Mouse (Mus musculus) left cerebral cortex, postnatal 10 days (tissue): ENCODE data around the gene Gm5485. TPM values are rescaled to one million over a fixed set of nuclear protein-coding genes. Genes with fewer than 3 reads are reported as not detected.

Experiments
- DNase-seq, 2 experiments: peaks; one replicate each; pipeline ENCODE4 v3.0.0; 2021 to 2022; ENCODE audit warnings: low spot score in 2 of 2, mixed read lengths in 1 of 2; ENCODE audit errors: extremely low spot score in 1 of 2
- intact Hi-C: fragments of 180-260 bp; cut with DNase I; formaldehyde crosslinking; loops from one replicate; pipeline ENCODE4 v1.15.1; 2025
- total RNA-seq, 2 experiments: library from RNA; stranded (reverse); gene quantifications; 2 replicates each; pipeline ENCODE4 v1.2.3; 2021

The Gm5485 gene
- total RNA-seq, 2 experiments from 2014 or later = not detected

- DNase-seq = no peak
- intact Hi-C loops = no loop called here
Observed at GRCm38 (mm10) chr16:48383582-48384257, 28.5 kb downstream of the Gm5485 start.

- intact Hi-C loops = no loop called here
- DNase-seq = no peak
Observed at GRCm38 (mm10) chr16:48373711-48374485, 38.3 kb downstream of the Gm5485 start.

- intact Hi-C loops = no loop called here
- no peak for DNase-seq
Observed at GRCm38 (mm10) chr16:48372461-48372860, 39.8 kb downstream of the Gm5485 start.

- intact Hi-C loops = no loop called here
- DNase-seq = no peak
Observed at GRCm38 (mm10) chr16:48368096-48368495, 44.1 kb downstream of the Gm5485 start.

GRCm38 (mm10) chr16:48366801-48367200 lies 45.4 kb downstream of the Gm5485 start:
- DNase-seq = no peak
- intact Hi-C loops = no loop called here

GRCm38 (mm10) chr16:48360887-48361286 lies 51.3 kb downstream of the Gm5485 start:
- DNase-seq = peak; percentile 7 to 35

GRCm38 (mm10) chr16:48356417-48356816 lies 55.8 kb downstream of the Gm5485 start:
- intact Hi-C loops = no loop called here

More at GRCm38 (mm10) chr16:48360887-48361286, 51.3 kb downstream of the Gm5485 start:
- intact Hi-C loops = no loop called here

GRCm38 (mm10) chr16:48355716-48356115 lies 56.5 kb downstream of the Gm5485 start:
- no peak for DNase-seq
- intact Hi-C loops = no loop called here

More at GRCm38 (mm10) chr16:48356417-48356816, 55.8 kb downstream of the Gm5485 start:
- DNase-seq = no peak

Other genes with a start within 250 kb of the Gm5485 start
- gene Dppa4, start 128.7 kb downstream of the Gm5485 start, total RNA-seq = not detected
- gene Dppa2, start 108.5 kb downstream of the Gm5485 start, total RNA-seq = not detected
- under 1 TPM; 0.26 to 0.45 TPM for gene Morc1, start 18.8 kb upstream of the Gm5485 start, total RNA-seq